Mouse (Mus musculus) CH12.LX (cell line): ENCODE results near the gene Wsb2.

ENCODE experiments used
- CHD2 ChIP-seq: IDR thresholded peaks from 2 replicates; pipeline ENCODE4 v1.6.1; 2011; ENCODE audit warnings: low read length, improper control_type of control experiment
- POLR2A ChIP-seq: IDR thresholded peaks from 2 replicates; pipeline ENCODE4 v1.6.1; 2011; ENCODE audit warnings: low read depth, mild to moderate bottlenecking, improper control_type of control experiment, low read length

DNA sequence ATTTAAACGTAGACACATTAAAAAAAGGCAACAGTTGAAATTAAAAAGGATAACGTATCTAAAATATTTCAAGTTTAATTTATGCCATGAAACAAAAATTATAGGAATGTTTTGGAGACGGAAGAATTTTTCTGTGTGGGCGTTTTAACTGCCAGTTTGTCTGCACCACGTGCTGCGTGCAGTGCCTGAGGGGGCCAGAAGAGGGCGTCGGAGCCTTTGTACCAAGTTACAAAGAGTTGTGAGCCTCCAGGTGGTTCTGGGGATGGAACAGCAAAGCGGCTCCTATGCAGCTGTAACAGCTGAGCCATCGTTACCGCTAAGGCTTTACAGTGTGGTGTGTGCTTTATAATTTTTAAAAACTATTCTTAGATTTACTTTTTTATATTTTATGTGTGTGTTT lies 1.6 kb downstream of the Wsb2 start:
- TF ChIP-seq POLR2A (no peak), CHD2 (no peak)
